Comparison of ENCODE assay signal across 27 mouse cellular contexts in genomic region chr5:16434586-16434985, GRCm38 (mm10).
DNase-seq lines count a peak whose midpoint lies in the region; ATAC-seq and TF ChIP-seq lines count a peak whose summit lies in the region.
"Had no signal": no experiment of that assay in that cellular context is flagged by ENCODE, and none has a peak within 500 bp of the region (broad histone marks: within the 10 kb centered on the region; RNA-seq: fewer than 3 reads in every experiment).

No protein-coding gene starts in this region.

- H3K9me3 ChIP-seq in lung, postnatal 0 days (ENCODE audit: low read length), result no peaks in the 10 kb centered on the region
- H3K9me3 ChIP-seq in forebrain, embryonic 12.5 days, result no peaks in the 10 kb centered on the region
- H3K9me3 ChIP-seq: embryonic facial prominence, embryonic 12.5 days; embryonic facial prominence, embryonic 15.5 days; forebrain, embryonic 13.5 days; heart, embryonic 13.5 days; hindbrain, embryonic 12.5 days; hindbrain, embryonic 15.5 days had no signal

- H3K4me2 ChIP-seq in lung, postnatal 0 days (replicated peaks; ENCODE audit: low read depth, low read length), result no peak overlapping the region
- no peak overlapping the region for H3K4me2 ChIP-seq in forebrain, embryonic 12.5 days
- H3K4me2 ChIP-seq: embryonic facial prominence, embryonic 12.5 days; embryonic facial prominence, embryonic 15.5 days; forebrain, embryonic 13.5 days; heart, embryonic 13.5 days; hindbrain, embryonic 12.5 days; hindbrain, embryonic 15.5 days had no signal

- H3K27ac ChIP-seq in lung, postnatal 0 days (ENCODE audit: low read length), result no peak overlapping the region
- H3K27ac ChIP-seq in forebrain, embryonic 12.5 days, result no peak overlapping the region
- H3K27ac ChIP-seq: embryonic facial prominence, embryonic 12.5 days; embryonic facial prominence, embryonic 15.5 days; forebrain, embryonic 13.5 days; gastrocnemius, adult 2 months; heart, embryonic 13.5 days; hindbrain, embryonic 12.5 days; hindbrain, embryonic 15.5 days had no signal

- no peak for TF ChIP-seq CTCF in lung, postnatal 0 days (IDR thresholded peaks at IDR 0.05)

- no peak overlapping the region for H3K9ac ChIP-seq in lung, postnatal 0 days (replicated peaks; ENCODE audit: low read depth)
- no peak overlapping the region for H3K9ac ChIP-seq in forebrain, embryonic 12.5 days
- H3K9ac ChIP-seq: embryonic facial prominence, embryonic 12.5 days; embryonic facial prominence, embryonic 15.5 days; forebrain, embryonic 13.5 days; forebrain, postnatal 0 days; heart, embryonic 13.5 days; hindbrain, embryonic 12.5 days; hindbrain, embryonic 15.5 days had no signal

- DNase-seq in lung, postnatal 0 days (ENCODE audit: low spot score), result peak; percentile 7
- DNase-seq in lung, postnatal 4 days, result no peak
- no peak for DNase-seq in spleen, adult 12 weeks (ENCODE audit: low spot score)
- no peak for DNase-seq in T-cell, adult 2 months (ENCODE audit: low spot score)
- DNase-seq: adrenal gland, adult 8-10 months; adrenal gland, postnatal 25 days; cerebellum, adult 18-20 months; cerebellum, adult 9-10 months; cerebellum, postnatal 14 days; forebrain, postnatal 0 days; gastrocnemius, adult 2 months; gastrocnemius, postnatal 14 days; heart, adult 18-20 months; heart, postnatal 14 days; heart, postnatal 4 days had no signal

- no peaks in the 10 kb centered on the region for H3K36me3 ChIP-seq in lung, postnatal 0 days (ENCODE audit: insufficient read depth, low read length)
- H3K36me3 ChIP-seq in forebrain, embryonic 12.5 days (replicated peaks), result no peaks in the 10 kb centered on the region
- H3K36me3 ChIP-seq: embryonic facial prominence, embryonic 12.5 days; embryonic facial prominence, embryonic 15.5 days; heart, embryonic 13.5 days; hindbrain, embryonic 12.5 days; hindbrain, embryonic 15.5 days had no signal

- no peak for TF ChIP-seq EP300 in lung, postnatal 0 days (IDR thresholded peaks at IDR 0.05)

- WGBS in lung, postnatal 0 days, result 90% methylated on average over 3 of the region's 3 CpGs
- 93% methylated on average over 3 of the region's 3 CpGs for WGBS in forebrain, embryonic 12.5 days

- no peak for ATAC-seq in lung, postnatal 0 days
- ATAC-seq in common myeloid progenitor, adult 5-6 weeks (replicated peaks; ENCODE audit: low read depth, poor library complexity, severe bottlenecking), result peak; percentile 93
- ATAC-seq in granulocyte monocyte progenitor cell, adult 5-6 weeks (replicated peaks; ENCODE audit: poor library complexity, severe bottlenecking), result peak; percentile 100
- ATAC-seq in megakaryocyte progenitor cell, adult 5-6 weeks (replicated peaks; ENCODE audit: poor library complexity), result peak; percentile 99
- ATAC-seq in forebrain, embryonic 12.5 days (ENCODE audit: low FRiP score), result no peak
- ATAC-seq: activated CD4-positive, CD25-positive, alpha-beta regulatory T cell, adult 4 months; CD4-positive, CD25-positive, alpha-beta regulatory T cell, adult 4 months; forebrain, postnatal 0 days had no signal

- no peaks in the 10 kb centered on the region for H3K27me3 ChIP-seq in lung, postnatal 0 days (replicated peaks; ENCODE audit: insufficient read depth, low read length)
- H3K27me3 ChIP-seq in forebrain, embryonic 12.5 days, result no peaks in the 10 kb centered on the region
- H3K27me3 ChIP-seq: embryonic facial prominence, embryonic 12.5 days; embryonic facial prominence, embryonic 15.5 days; forebrain, embryonic 13.5 days; heart, embryonic 13.5 days; hindbrain, embryonic 12.5 days; hindbrain, embryonic 15.5 days had no signal

- no peak overlapping the region for H3K4me3 ChIP-seq in lung, postnatal 0 days (ENCODE audit: low read depth, low read length)
- H3K4me3 ChIP-seq in forebrain, embryonic 12.5 days (replicated peaks), result no peak overlapping the region
- H3K4me3 ChIP-seq: embryonic facial prominence, embryonic 12.5 days; embryonic facial prominence, embryonic 15.5 days; forebrain, embryonic 13.5 days; gastrocnemius, adult 2 months; heart, embryonic 13.5 days; hindbrain, embryonic 12.5 days; hindbrain, embryonic 15.5 days had no signal

- H3K4me1 ChIP-seq in lung, postnatal 0 days (ENCODE audit: insufficient read depth, low read depth, low read length), result no peaks in the 10 kb centered on the region
- no peaks in the 10 kb centered on the region for H3K4me1 ChIP-seq in forebrain, embryonic 12.5 days
- H3K4me1 ChIP-seq: embryonic facial prominence, embryonic 12.5 days; embryonic facial prominence, embryonic 15.5 days; forebrain, embryonic 13.5 days; heart, embryonic 13.5 days; hindbrain, embryonic 12.5 days; hindbrain, embryonic 15.5 days had no signal

Comparison
In these comparisons a context has a peak if more than half of its experiments do, and no peak if none do; other contexts are left out.
1. ATAC-seq: peak in common myeloid progenitor, adult 5-6 weeks (single experiment), granulocyte monocyte progenitor cell, adult 5-6 weeks (single experiment) and megakaryocyte progenitor cell, adult 5-6 weeks (single experiment); none in lung, postnatal 0 days (single experiment) and forebrain, embryonic 12.5 days (single experiment).